Mouse (Mus musculus) stomach, embryonic 15.5 days (tissue): ENCODE data around the gene Tmem63c. TPM values are rescaled to one million over a fixed set of nuclear protein-coding genes. Genes with fewer than 3 reads are reported as not detected.

Experiments
- ATAC-seq: fragments of 200-750 bp; cut with Nextera tagmentation; 2 replicates; pipeline ENCODE4 v1.8.0; 2017; ENCODE audit warnings: low read depth, moderate number of reproducible peaks, moderate TSS enrichment; ENCODE audit not compliant: insufficient read depth, low FRiP score
- H3K27ac ChIP-seq: fragments of 300-500 bp; sonication (generic); 2 replicates; pipeline ENCODE4 v1.5.1; 2015; ENCODE audit warnings: mild to moderate bottlenecking, inconsistent platforms
- H3K27me3 ChIP-seq: fragments of 300-500 bp; sonication (generic); replicated peaks from 2 replicates; pipeline ENCODE4 v1.6.1; 2015; ENCODE audit warnings: inconsistent platforms
- H3K36me3 ChIP-seq: fragments of 300-500 bp; sonication (generic); 2 replicates; pipeline ENCODE4 v1.6.1; 2015; ENCODE audit warnings: inconsistent platforms
- H3K4me1 ChIP-seq: fragments of 300-500 bp; sonication (generic); 2 replicates; pipeline ENCODE4 v1.6.1; 2015; ENCODE audit warnings: inconsistent platforms
- H3K4me2 ChIP-seq: fragments of 300-500 bp; sonication (generic); 2 replicates; pipeline ENCODE4 v1.6.1; 2015; ENCODE audit warnings: mild to moderate bottlenecking, inconsistent platforms
- H3K4me3 ChIP-seq: fragments of 300-500 bp; sonication (generic); replicated peaks from 2 replicates; pipeline ENCODE4 v1.5.1; 2015; ENCODE audit warnings: inconsistent platforms
- H3K9ac ChIP-seq: fragments of 300-500 bp; sonication (generic); 2 replicates; pipeline ENCODE4 v1.6.1; 2015; ENCODE audit warnings: inconsistent platforms
- H3K9me3 ChIP-seq: fragments of 300-500 bp; sonication (generic); 2 replicates; pipeline ENCODE4 v1.6.1; 2016; ENCODE audit warnings: inconsistent platforms
- WGBS: fragments of 180-500 bp; shearing (Covaris S2); methylation state at CpG from one replicate; pipeline ENCODE4 v1.1.7; 2015; 5-methylcytosine and 5-hydroxymethylcytosine counted together
- polyA plus RNA-seq: library from polyadenylated mRNA; unstranded; fragments of >200 nt; fragmentation: Nextera tagmentation; extraction: Ambion mirVana; gene quantifications from 2 replicates; pipeline ENCODE4 v1.2.1, GENCODE M21; 2015

Tmem63c gene
- 0.76 and 1.2 TPM in 2 replicates for polyA plus RNA-seq

DNA sequence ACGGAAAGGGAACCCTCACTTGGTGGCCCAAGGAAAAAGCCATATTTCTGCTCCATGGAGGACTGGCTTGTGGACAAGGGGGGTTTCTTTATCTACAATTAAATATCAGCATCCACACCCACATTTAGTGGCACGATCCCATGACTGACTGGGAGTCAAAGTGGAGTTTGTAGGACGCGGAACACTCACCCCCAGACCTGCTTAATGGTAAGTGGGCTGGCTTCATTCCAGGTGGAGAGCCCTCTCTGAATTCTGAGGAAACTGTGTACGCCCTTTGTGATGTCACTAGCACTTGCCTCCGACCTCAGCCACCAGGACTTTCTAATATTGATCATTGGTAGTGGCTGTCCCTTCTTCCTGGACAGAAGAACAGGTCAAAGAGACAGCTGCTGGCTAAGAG lies at the start of gene Tmem63c:
Gene Tmem63c (plus strand): TSS at position 301 of the 400 bp plus-strand sequence.
- H3K36me3 ChIP-seq = no peaks in the 10 kb centered on the region
- no peaks in the 10 kb centered on the region for H3K9me3 ChIP-seq
- H3K4me2 ChIP-seq = no peak within 1 kb of the TSS
- no peak within 1 kb of the TSS for H3K9ac ChIP-seq
- peaks cover 1% of the 10 kb centered on the region; the same call in 1 of the 2 replicates for H3K4me1 ChIP-seq
- no peak within 1 kb of the TSS for H3K27ac ChIP-seq
- 74% methylated on average over 6 of the region's 6 CpGs for WGBS
- H3K4me3 ChIP-seq = no peak within 1 kb of the TSS
- ATAC-seq = no peak
- H3K27me3 ChIP-seq = no peaks in the 10 kb centered on the region; the same call in 1 of the 2 replicates

DNA sequence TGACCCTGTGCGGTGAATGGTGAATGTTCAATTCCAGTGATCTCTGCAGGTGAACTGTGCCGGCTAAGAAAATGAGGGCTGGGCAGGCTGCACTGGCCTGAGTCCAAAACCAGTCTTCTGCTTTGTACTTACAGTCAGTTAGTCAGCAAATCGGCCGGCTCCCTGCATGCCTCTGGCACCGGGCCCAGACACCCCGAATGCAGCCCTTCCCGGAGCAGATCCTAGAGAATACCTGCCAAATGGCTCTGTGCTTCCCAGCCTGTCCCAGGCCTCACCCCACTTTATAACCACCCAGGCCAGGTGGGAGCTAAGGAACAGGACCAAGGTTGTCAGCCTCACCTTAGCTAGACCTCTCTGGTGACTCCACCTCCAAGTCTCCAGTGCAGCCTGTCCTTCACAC lies 47.9 kb upstream of the Tmem63c start:
- 16% methylated on average over 7 of the region's 7 CpGs for WGBS
- peak overlapping the region; percentile 71 for H3K27ac ChIP-seq
- no peak overlapping the region for H3K4me3 ChIP-seq
- H3K4me2 ChIP-seq = no peak overlapping the region
- H3K9me3 ChIP-seq = no peaks in the 10 kb centered on the region
- peak; percentile 68 for ATAC-seq
- H3K27me3 ChIP-seq = no peaks in the 10 kb centered on the region
- no peak overlapping the region for H3K9ac ChIP-seq
- peaks cover 33% of the 10 kb centered on the region for H3K4me1 ChIP-seq
- H3K36me3 ChIP-seq = no peaks in the 10 kb centered on the region

DNA sequence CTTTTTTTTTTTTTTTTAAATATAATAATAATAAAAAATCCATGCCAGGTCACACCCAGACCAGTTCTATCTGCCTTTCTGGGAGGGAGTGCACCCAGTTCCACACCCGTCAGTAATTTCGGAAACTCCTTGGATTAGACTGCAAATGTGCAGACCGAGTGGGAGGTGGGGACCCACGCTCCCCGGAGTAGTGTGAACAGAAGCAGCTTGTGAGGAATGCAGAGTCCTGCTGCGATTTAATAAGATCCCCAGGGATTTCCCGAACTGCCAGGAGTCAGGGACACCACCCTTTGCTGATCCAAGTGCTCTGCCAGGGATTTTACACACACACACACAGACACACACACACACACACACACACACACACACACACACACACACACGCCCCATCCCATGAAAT lies 47.4 kb upstream of the Tmem63c start:
- Histone ChIP-seq H3K4me1 (peaks cover 36% of the 10 kb centered on the region), H3K27ac (peak overlapping the region; percentile 71), H3K36me3 (no peaks in the 10 kb centered on the region), H3K4me2 (no peak overlapping the region), H3K27me3 (no peaks in the 10 kb centered on the region), H3K9me3 (no peaks in the 10 kb centered on the region), H3K9ac (no peak overlapping the region), H3K4me3 (no peak overlapping the region)
- no peak for ATAC-seq
- WGBS = 41% methylated on average over 8 of the region's 8 CpGs

DNA sequence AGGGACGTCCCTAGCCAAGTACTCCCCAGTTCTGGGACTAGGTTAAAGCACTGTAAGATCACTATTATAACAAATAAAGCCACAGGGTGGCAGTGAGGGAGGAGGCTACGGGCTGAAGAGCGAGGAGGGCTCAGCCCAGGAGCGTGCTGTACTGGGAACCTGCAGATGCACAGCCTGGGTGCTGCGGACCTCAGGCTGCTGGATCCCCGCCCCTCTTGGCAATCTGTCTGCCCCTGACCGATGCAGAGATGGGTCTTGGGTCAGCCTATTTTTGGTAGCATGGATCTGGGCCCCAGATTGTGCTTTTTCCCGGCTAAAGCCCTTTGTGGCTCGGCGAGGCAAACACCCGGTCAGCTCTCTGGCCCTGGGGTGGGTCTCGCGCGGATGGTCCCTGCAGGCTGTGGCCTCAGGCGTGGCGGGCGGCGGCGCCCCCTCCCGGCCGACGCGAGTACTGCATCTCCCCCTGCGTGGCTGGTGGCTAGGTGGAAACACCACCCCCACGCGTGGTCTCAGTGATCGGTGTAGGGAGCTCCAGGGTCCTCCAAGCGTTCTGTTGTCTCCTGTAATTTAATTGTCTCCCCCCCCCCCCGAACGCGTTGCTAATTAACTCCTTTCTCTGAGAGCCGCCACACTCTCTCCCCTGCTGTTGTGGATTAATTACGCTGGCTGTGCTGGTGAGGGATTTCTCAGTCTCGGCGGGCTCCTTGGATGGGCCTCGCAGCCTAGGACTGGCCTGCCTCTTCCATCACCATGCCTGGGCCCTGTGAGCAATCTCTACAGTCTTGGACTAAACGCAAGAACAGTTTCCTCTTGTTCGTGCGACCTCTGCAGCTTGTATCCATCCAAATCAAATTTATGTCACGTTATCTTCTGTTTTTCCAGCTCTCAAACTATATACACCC lies 46.5 kb upstream of the Tmem63c start:
- H3K4me1 ChIP-seq = peaks cover 36% of the 10 kb centered on the region
- peak overlapping the region; percentile 19 for H3K4me3 ChIP-seq
- no peaks in the 10 kb centered on the region for H3K36me3 ChIP-seq
- no peak overlapping the region for H3K9ac ChIP-seq
- ATAC-seq = peak; percentile 25
- peak overlapping the region; percentile 71; the same call in 1 of the 2 replicates for H3K27ac ChIP-seq
- 9% methylated on average over 40 of the region's 40 CpGs for WGBS
- no peaks in the 10 kb centered on the region for H3K9me3 ChIP-seq
- peak overlapping the region; percentile 58 for H3K4me2 ChIP-seq
- H3K27me3 ChIP-seq = peaks cover 4% of the 10 kb centered on the region; the same call in 1 of the 2 replicates

DNA sequence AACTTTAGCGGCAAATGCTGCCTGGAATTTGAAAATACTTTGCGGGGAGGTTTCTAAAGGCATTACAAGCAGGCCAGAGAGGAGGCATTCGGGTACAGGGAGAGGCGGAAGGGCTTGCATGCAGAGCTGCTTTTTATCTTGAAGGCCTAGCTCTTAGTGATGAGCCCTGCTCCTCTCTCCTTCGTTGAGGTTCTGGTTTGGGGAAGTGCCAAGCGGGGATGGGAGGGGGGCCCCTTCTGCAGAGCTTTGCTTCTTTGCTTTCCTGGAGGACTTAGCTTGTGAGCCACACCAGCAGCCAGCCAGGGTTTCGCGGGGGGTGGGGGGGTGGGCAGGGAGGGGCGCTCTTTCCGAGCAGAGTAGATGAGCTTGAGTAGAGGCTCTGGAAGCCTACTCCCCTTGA lies 45.4 kb upstream of the Tmem63c start:
- Histone ChIP-seq H3K9ac (no peak overlapping the region), H3K4me3 (no peak overlapping the region), H3K9me3 (no peaks in the 10 kb centered on the region), H3K4me1 (peaks cover 36% of the 10 kb centered on the region), H3K27me3 (peaks cover 4% of the 10 kb centered on the region; the same call in 1 of the 2 replicates), H3K27ac (no peak overlapping the region), H3K36me3 (no peaks in the 10 kb centered on the region), H3K4me2 (no peak overlapping the region)
- 56% methylated on average over 10 of the region's 10 CpGs for WGBS
- ATAC-seq = no peak

DNA sequence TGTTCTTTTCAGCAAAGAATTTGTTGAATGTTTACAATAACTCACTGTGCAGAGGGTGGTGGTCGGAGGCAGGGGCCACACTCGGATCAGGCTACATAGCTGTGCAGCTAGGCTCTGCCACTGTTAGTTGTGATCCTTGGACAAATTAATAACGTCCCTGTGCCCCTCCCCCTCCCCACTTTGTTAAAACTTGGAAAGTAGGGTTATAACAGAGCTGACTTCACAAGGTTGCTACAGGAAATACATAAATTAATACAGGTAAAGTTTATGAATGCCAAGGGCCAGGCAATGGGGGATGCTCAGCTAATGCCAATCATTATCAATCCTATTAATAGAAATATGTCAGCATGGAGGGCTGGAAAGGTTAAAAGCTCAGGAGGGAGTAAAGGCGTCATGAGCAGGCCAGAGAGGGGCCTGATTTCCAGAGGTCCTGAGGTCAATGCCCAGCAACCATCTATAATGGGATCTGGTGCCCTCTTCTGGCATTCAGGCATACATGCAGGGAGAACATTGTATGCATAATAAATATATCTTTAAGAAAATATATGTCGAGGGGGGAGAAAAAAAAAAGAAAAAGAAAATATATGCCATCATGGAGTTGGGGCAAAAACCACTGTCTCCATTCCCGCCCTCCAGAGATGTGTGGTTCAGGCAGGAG lies 44.5 kb upstream of the Tmem63c start:
- peaks cover 10% of the 10 kb centered on the region for H3K27me3 ChIP-seq
- H3K36me3 ChIP-seq = no peaks in the 10 kb centered on the region
- H3K27ac ChIP-seq = no peak overlapping the region
- H3K4me2 ChIP-seq = no peak overlapping the region
- H3K4me1 ChIP-seq = peaks cover 36% of the 10 kb centered on the region
- no peak overlapping the region for H3K4me3 ChIP-seq
- no peaks in the 10 kb centered on the region for H3K9me3 ChIP-seq
- H3K9ac ChIP-seq = no peak overlapping the region
- ATAC-seq = no peak
- WGBS = 49% methylated on average over 6 of the region's 6 CpGs

DNA sequence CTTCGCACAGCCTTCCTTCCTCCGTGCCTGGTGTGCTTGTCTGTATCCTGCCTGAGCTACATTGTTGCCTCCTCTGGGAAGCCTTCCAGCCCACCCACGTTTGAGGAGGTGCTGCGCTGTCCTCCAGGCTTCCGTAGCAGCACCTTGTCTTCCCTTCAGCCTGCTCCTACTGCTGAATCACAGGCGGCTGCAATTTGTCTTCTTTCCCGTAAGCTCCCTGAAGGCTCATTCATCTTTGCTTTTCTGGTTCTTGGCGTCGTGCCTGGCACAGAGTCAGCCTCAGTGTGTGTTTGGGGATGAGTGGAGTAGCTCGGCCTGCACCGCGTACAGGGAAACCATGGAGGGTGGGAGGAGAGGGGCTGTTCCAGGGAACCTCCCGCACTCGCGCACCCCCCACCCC lies 43.3 kb upstream of the Tmem63c start:
- Histone ChIP-seq H3K4me2 (peak overlapping the region; percentile 21; the same call in 1 of the 2 replicates), H3K9ac (no peak overlapping the region)
- 9% methylated on average over 15 of the region's 15 CpGs for WGBS

DNA sequence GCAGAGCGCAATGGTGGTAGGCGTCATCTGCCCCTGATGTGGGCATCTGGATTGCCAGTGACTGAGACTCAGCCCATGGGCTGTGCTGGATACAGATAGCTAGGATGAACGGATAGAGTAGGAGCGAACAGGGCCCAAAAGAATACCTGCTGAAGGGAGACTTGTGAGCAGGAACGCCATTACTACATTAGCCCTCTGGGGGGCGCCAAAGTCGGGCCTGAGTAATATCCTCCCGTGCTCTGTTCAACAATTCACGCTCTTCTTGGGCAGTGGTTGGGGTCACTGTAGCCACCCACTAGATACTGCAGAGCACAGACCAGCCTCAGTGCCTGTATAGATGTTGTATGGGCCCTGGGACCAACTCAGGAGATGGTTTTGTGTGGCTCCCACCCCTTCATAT lies 40.0 kb upstream of the Tmem63c start:
- Histone ChIP-seq H3K4me3 (no peak overlapping the region), H3K27me3 (peaks cover 46% of the 10 kb centered on the region), H3K9me3 (no peaks in the 10 kb centered on the region), H3K4me2 (no peak overlapping the region), H3K36me3 (no peaks in the 10 kb centered on the region), H3K27ac (no peak overlapping the region), H3K9ac (no peak overlapping the region), H3K4me1 (peaks cover 21% of the 10 kb centered on the region)
- ATAC-seq = no peak
- 28% methylated on average over 9 of the region's 9 CpGs for WGBS

More for the DNA sequence above, 43.3 kb upstream of the Tmem63c start:
- Histone ChIP-seq H3K27me3 (peaks cover 16% of the 10 kb centered on the region), H3K27ac (no peak overlapping the region), H3K36me3 (no peaks in the 10 kb centered on the region), H3K9me3 (no peaks in the 10 kb centered on the region), H3K4me1 (peaks cover 35% of the 10 kb centered on the region), H3K4me3 (no peak overlapping the region)
- no peak for ATAC-seq

DNA sequence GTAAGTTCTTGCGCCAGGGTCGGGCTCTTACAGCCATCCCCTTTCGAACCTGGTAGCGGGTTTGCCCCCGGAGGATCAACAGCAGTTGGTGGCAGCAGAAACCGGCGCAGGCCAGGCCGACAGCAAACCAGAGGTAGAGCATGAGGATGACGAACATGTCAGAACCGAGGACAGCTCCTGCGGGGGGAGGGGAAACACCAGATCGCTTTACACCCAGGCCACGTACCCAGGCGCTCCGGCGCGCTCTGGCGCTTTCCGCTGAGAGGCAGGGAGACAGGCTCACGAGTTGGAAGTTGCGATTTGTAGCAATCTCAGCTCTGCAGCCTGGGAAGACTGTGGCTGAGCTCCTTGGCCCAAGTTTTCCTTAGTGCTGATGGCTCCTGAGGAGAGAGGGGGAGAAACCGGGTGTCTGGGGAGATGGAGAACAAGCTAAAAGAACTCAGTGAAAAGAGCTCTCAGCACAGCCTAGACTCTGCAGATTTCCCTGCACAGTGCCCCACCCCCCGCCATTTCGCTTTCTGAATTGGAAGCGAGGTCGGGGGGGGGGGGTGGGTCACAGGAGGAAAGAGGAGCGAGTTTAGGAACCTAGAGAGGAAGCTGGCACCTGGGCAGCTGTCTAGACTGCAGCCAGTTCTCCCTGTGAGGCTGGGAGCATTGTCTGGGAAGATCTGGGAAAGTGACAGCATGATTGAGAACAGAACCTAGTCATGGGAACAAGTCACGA lies 37.5 kb upstream of the Tmem63c start:
- Histone ChIP-seq H3K9ac (no peak overlapping the region), H3K36me3 (no peaks in the 10 kb centered on the region), H3K27ac (no peak overlapping the region), H3K4me3 (no peak overlapping the region), H3K9me3 (no peaks in the 10 kb centered on the region), H3K4me1 (0 out of 2 replicates have a peak, but pooled peaks cover 8% of the 10 kb centered on the region), H3K4me2 (0 out of 2 replicates have a peak overlapping the region, but pooled peaks have one; percentile 3), H3K27me3 (peaks cover 61% of the 10 kb centered on the region)
- no peak for ATAC-seq
- WGBS = 2% methylated on average over 28 of the region's 28 CpGs

DNA sequence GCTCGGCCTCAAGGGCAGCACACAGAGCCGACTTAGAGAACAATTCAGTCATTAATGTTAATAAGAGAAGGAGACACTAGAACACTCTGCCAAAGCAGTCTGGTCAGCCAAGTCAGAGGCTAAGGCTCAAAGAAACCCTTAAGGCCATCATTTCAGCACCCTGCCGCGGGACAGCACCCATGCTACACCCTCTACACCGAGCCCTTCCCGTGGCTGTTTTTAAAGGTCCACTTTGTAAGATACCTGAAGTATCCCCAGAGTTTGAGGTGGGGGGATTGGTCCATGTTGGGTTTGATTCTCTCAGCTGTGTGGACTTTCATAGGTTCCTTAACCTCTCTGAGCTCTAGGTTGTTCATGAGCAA lies 37.0 kb upstream of the Tmem63c start:
- no peaks in the 10 kb centered on the region for H3K9me3 ChIP-seq
- H3K4me1 ChIP-seq = 0 out of 2 replicates have a peak, but pooled peaks cover 8% of the 10 kb centered on the region
- no peaks in the 10 kb centered on the region for H3K36me3 ChIP-seq
- no peak overlapping the region for H3K4me3 ChIP-seq
- H3K4me2 ChIP-seq = no peak overlapping the region
- H3K27me3 ChIP-seq = peaks cover 63% of the 10 kb centered on the region
- no peak for ATAC-seq
- no peak overlapping the region for H3K27ac ChIP-seq
- 5% methylated on average over 6 of the region's 6 CpGs for WGBS
- H3K9ac ChIP-seq = no peak overlapping the region

DNA sequence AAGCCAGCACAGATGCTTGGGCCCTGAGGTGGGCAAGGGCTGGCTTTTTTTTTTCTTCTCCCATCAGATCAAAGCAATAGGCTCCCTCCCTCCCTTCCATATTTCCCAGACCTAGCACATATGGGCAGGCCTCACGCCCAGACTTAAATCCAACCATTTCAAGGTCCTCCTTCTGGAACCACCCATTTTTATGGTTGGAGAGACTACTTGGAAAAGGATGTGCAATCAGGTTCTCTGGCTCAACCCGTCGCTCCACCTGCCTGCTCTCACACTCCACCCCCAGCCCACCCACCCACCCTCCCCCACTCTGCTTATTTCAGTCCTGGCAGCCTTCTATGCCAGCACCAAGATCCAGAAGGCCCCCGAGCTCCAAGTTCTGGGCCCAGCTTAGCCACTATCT lies 34.6 kb upstream of the Tmem63c start:
- Histone ChIP-seq H3K4me3 (no peak overlapping the region), H3K4me1 (peaks cover 19% of the 10 kb centered on the region), H3K9ac (no peak overlapping the region), H3K27ac (no peak overlapping the region), H3K4me2 (no peak overlapping the region), H3K27me3 (peaks cover 80% of the 10 kb centered on the region), H3K9me3 (no peaks in the 10 kb centered on the region), H3K36me3 (no peaks in the 10 kb centered on the region)
- 64% methylated on average over 4 of the region's 4 CpGs for WGBS
- ATAC-seq = no peak
